Mouse (Mus musculus): ENCODE measurements around the gene Scd2.

GRCm38 (mm10) chr19:44248854-44249351, 44.6 kb upstream of the Scd2 start:
- no peak for TF ChIP-seq EP300 (IDR thresholded peaks at IDR 0.05; ENCODE audit: low read depth)
- no peak for TF ChIP-seq CTCF (IDR thresholded peaks at IDR 0.05; ENCODE audit: low read depth)
